Mouse (Mus musculus) liver, embryonic 16.5 days (tissue): ENCODE measurements around the gene 1700021F05Rik. TPM values are rescaled to one million over a fixed set of nuclear protein-coding genes. Genes with fewer than 3 reads are reported as not detected.
"Not testable (repeated sequence)": the region's sequence is repeated elsewhere in the genome, so short reads cannot be mapped to it uniquely, and the experiment has no call there.

ENCODE experiments used
- ATAC-seq: fragments of 200-750 bp; cut with Nextera tagmentation; 2 replicates; pipeline ENCODE4 v1.8.0; 2017; ENCODE audit warnings: low read depth, mild to moderate bottlenecking, moderate number of reproducible peaks, moderate library complexity
- H3K27ac ChIP-seq: fragments of 300-500 bp; sonication (generic); 2 replicates; pipeline ENCODE4 v1.5.1; 2014; ENCODE audit warnings: mild to moderate bottlenecking, low read length
- H3K27me3 ChIP-seq: fragments of 300-500 bp; sonication (generic); 2 replicates; pipeline ENCODE4 v1.6.1; 2014; ENCODE audit warnings: low read depth, low read length, mixed read lengths; ENCODE audit not compliant: control insufficient read depth, insufficient read depth
- H3K36me3 ChIP-seq: fragments of 300-500 bp; sonication (generic); 2 replicates; pipeline ENCODE4 v1.6.1; 2014; ENCODE audit warnings: mild to moderate bottlenecking; ENCODE audit not compliant: control insufficient read depth, insufficient read depth
- H3K4me1 ChIP-seq: fragments of 300-500 bp; sonication (generic); 2 replicates; pipeline ENCODE4 v1.6.1; 2014; ENCODE audit warnings: low read depth, low read length, mixed read lengths; ENCODE audit not compliant: control insufficient read depth
- H3K4me2 ChIP-seq: fragments of 300-500 bp; sonication (generic); 2 replicates; pipeline ENCODE4 v1.6.1; 2014; ENCODE audit warnings: low read depth, low read length, mixed read lengths
- H3K4me3 ChIP-seq: fragments of 300-500 bp; sonication (generic); 2 replicates; pipeline ENCODE4 v1.5.1; 2014; ENCODE audit warnings: low read depth, mild to moderate bottlenecking, low read length
- H3K9ac ChIP-seq: fragments of 300-500 bp; sonication (generic); 2 replicates; pipeline ENCODE4 v1.6.1; 2014; ENCODE audit warnings: low read depth, low read length
- H3K9me3 ChIP-seq: fragments of 300-500 bp; sonication (generic); replicated peaks from 2 replicates; pipeline ENCODE4 v1.6.1; 2016; ENCODE audit warnings: low read length; ENCODE audit not compliant: control insufficient read depth
- WGBS: fragments of 180-500 bp; shearing (Covaris S2); extraction: QIAGEN DNeasy Blood & Tissue Kit; methylation state at CpG from one replicate; pipeline ENCODE4 v1.1.7; 2014; ENCODE audit not compliant: insufficient replicate concordance; 5-methylcytosine and 5-hydroxymethylcytosine counted together
- polyA plus RNA-seq: library from polyadenylated mRNA; unstranded; fragments of >200 nt; fragmentation: Nextera tagmentation; extraction: Ambion mirVana; gene quantifications from 2 replicates; pipeline ENCODE4 v1.2.1, GENCODE M21; 2015

1700021F05Rik gene
- polyA plus RNA-seq, 1 experiment from 2014 or later, result 21.6 TPM

DNA sequence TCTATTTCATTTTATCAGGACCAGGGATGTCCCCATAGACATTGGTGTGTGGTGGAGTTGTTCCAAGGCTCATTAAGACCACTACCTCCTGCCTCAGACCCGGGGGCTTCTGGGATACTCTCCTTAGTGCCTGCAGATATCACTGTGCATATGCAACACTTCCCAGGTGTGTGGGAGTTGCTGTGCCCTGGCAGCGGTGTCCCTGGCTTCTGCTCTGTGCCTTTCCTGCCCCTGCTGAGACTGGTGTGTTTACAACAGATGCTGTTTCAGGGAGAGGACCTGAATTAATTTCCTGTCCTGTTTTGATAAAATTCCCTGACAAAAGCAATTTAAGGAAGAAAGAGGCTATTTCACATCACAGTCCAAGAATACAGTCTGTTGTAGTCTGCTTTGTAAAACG is 10.1 kb upstream of the 1700021F05Rik start:
- Histone ChIP-seq H3K9me3 (no peaks in the 10 kb centered on the region), H3K4me3 (no peak overlapping the region), H3K4me2 (no peak overlapping the region), H3K36me3 (no peaks in the 10 kb centered on the region), H3K27me3 (no peaks in the 10 kb centered on the region), H3K27ac (no peak overlapping the region), H3K9ac (no peak overlapping the region), H3K4me1 (no peaks in the 10 kb centered on the region)
- 32% methylated on average over 3 of the region's 3 CpGs for WGBS
- no peak for ATAC-seq

DNA sequence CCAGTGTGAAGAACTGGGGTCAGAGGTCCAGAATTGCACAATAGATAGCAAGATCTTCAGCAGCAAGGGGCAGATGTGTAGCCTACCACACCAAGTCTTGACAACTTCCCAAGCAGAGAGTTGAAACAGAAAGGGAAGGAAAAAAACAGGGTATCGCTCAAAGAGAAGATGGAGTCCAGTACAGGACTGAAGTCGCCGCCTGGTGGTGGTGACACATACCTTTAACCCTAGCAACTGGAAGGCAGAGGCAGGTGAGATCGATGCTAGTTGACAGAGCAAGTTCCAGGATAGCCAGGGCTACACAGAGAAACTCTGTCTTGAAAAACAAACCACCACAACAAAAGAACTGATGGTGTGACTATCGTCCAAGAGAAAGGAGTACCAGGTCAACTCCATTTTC is 8.6 kb upstream of the 1700021F05Rik start:
- H3K4me1 ChIP-seq, result no peaks in the 10 kb centered on the region
- 47% methylated on average over 5 of the region's 5 CpGs for WGBS
- H3K36me3 ChIP-seq, result no peaks in the 10 kb centered on the region
- ATAC-seq, result no peak
- no peaks in the 10 kb centered on the region for H3K9me3 ChIP-seq
- no peak overlapping the region for H3K4me3 ChIP-seq
- no peak overlapping the region for H3K4me2 ChIP-seq
- no peaks in the 10 kb centered on the region for H3K27me3 ChIP-seq
- no peak overlapping the region for H3K27ac ChIP-seq
- no peak overlapping the region for H3K9ac ChIP-seq

DNA sequence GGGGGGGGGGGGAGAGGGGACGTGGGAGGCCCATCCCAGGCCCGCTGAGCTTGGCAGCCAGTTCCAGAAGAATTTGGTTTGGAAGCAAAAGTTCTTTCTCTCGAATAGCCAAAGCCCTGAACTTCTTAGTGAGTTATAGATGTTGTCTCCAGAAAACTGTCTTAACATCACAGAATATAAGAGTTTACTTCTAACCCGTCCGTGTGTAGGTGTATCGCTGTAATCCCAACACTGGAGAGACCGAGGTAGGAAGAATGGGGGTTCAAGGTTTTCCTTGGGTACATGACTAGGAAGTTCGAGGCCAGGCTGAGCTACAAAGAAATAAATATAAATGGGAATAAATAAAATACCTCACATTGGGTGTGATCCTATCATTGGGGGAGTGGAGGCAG is 355 bp upstream of the 1700021F05Rik start:
- H3K4me1 ChIP-seq, result peaks cover 21% of the 10 kb centered on the region
- no peak overlapping the region for H3K27ac ChIP-seq
- no peaks in the 10 kb centered on the region for H3K27me3 ChIP-seq
- H3K4me3 ChIP-seq, result peak overlapping the region; percentile 92
- peak overlapping the region; percentile 76 for H3K4me2 ChIP-seq
- H3K9ac ChIP-seq, result no peak overlapping the region
- no peak for ATAC-seq
- WGBS, result 38% methylated on average over 7 of the region's 8 CpGs
- no peaks in the 10 kb centered on the region for H3K9me3 ChIP-seq
- H3K36me3 ChIP-seq, result no peaks in the 10 kb centered on the region

DNA sequence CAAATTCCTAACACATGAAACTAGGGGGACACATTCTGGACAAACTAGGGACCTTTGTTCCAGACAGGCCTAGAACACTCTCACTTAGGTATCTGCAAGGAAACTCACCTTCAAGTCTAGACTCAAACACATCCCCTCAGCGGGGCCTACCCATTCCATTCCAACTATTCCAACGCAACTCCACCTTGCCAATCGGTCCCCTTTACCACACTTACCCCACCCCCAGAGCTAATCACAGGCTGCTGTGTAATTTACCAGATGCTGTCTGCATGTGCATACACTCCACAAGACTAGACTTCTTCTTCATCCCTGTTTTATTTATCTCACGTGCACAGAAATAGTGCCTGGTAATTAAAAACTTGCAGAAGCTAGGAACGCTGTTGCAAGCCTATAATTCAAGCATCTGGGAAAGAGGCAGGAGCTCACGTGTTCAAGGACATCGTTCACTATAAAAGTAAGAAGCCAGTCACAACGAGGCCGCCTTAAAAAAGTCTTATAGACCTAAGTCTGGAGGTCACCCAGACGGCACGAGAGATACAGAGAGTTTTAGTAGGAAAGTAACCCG is 966 bp downstream of the 1700021F05Rik start:
- Histone ChIP-seq H3K4me3 (peak overlapping the region; percentile 92), H3K27ac (peak overlapping the region; percentile 69), H3K36me3 (no peaks in the 10 kb centered on the region), H3K27me3 (no peaks in the 10 kb centered on the region), H3K9me3 (no peaks in the 10 kb centered on the region), H3K4me1 (peaks cover 21% of the 10 kb centered on the region), H3K9ac (peak overlapping the region; percentile 92), H3K4me2 (peak overlapping the region; percentile 76)
- no peak for ATAC-seq
- WGBS, result 13% methylated on average over 12 of the region's 12 CpGs

- H3K4me2 ChIP-seq, result no peak overlapping the region
- H3K9ac ChIP-seq, result no peak overlapping the region
- H3K4me3 ChIP-seq, result no peak overlapping the region
- no peaks in the 10 kb centered on the region for H3K9me3 ChIP-seq
- no peaks in the 10 kb centered on the region for H3K36me3 ChIP-seq
- H3K27ac ChIP-seq, result no peak overlapping the region
- peaks cover 21% of the 10 kb centered on the region for H3K4me1 ChIP-seq
- 71% methylated on average over 5 of the region's 5 CpGs for WGBS
- no peak for ATAC-seq
- H3K27me3 ChIP-seq, result no peaks in the 10 kb centered on the region
Observed at GRCm38 (mm10) chr10:43538831-43539230, 2.0 kb downstream of the 1700021F05Rik start.

- H3K4me2 ChIP-seq, result no peak overlapping the region
- no peak overlapping the region for H3K27ac ChIP-seq
- no peak overlapping the region for H3K9ac ChIP-seq
- H3K9me3 ChIP-seq, result no peaks in the 10 kb centered on the region
- no peak overlapping the region for H3K4me3 ChIP-seq
- 79% methylated on average over 7 of the region's 7 CpGs for WGBS
- 0 out of 2 replicates have a peak, but pooled peaks cover under 1% of the 10 kb centered on the region for H3K36me3 ChIP-seq
- no peak for ATAC-seq
- H3K27me3 ChIP-seq, result no peaks in the 10 kb centered on the region
- peaks cover 21% of the 10 kb centered on the region for H3K4me1 ChIP-seq
Observed at GRCm38 (mm10) chr10:43537652-43538051, 3.1 kb downstream of the 1700021F05Rik start.

GRCm38 (mm10) chr10:43534382-43534781 is 6.4 kb downstream of the 1700021F05Rik start:
- WGBS, result 16% methylated on average over 1 of the region's 1 CpGs
- H3K4me3 ChIP-seq, result no peak overlapping the region
- H3K36me3 ChIP-seq, result peaks cover 12% of the 10 kb centered on the region
- no peaks in the 10 kb centered on the region for H3K27me3 ChIP-seq
- no peak for ATAC-seq
- no peaks in the 10 kb centered on the region for H3K9me3 ChIP-seq
- no peak overlapping the region for H3K27ac ChIP-seq
- H3K4me2 ChIP-seq, result no peak overlapping the region
- H3K9ac ChIP-seq, result no peak overlapping the region
- peaks cover 7% of the 10 kb centered on the region for H3K4me1 ChIP-seq

DNA sequence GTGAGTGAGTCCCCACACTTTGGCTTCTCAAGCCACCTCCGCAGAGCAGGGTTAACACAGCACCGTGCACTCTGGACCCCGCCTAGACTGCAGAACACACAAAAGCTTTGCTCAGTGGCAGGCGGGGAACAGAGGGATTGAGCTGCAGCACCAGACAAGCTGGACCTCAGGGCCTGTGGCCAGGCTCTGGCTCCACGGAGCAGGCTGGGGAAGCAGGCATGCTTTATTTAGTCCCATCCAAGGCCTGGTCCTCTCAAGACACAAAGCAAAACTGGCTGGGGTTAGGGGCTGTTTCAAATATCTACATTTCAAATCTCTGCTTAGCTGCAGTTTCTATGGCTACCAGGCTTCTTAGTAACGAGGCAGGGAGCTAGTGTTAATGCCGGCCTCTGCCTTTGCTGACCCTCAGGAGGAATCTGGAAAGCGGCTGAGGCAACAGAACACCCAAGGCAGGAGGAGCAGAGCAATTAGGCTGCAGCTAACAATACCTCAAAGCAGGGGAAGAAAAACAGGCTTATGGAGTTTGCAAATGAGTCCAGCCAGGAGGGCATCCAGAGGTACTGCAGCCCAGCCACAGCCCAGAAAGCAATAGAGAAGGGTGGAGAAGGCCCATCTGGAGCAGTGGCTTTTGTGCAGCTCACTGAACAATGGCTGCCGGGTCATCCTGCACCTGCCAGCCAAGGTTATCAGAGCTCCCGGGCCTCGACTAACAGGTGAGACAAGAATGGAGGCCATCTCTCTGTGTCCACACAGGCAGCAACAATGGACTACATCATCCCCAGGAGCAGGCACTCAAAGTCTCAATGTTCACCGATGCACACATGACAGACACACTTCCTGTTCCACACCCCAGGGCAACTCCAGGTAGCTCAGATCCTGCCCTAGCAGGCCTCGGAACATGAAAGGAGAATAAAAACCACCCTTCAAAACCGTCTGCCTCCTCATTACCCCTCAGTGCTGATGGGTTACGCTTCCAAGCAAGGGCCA is 13.2 kb downstream of the 1700021F05Rik start:
- H3K9me3 ChIP-seq, result no peaks in the 10 kb centered on the region
- H3K27me3 ChIP-seq, result no peaks in the 10 kb centered on the region
- no peak overlapping the region for H3K4me3 ChIP-seq
- WGBS, result 48% methylated on average over 15 of the region's 15 CpGs
- peaks cover 11% of the 10 kb centered on the region for H3K36me3 ChIP-seq
- peak; percentile 82 for ATAC-seq
- no peak overlapping the region for H3K4me2 ChIP-seq
- no peak overlapping the region; the same call in 1 of the 2 replicates for H3K9ac ChIP-seq
- peaks cover 7% of the 10 kb centered on the region for H3K4me1 ChIP-seq
- peak overlapping the region; percentile 33; the same call in 1 of the 2 replicates for H3K27ac ChIP-seq

- not testable (repeated sequence) for H3K4me3 ChIP-seq, ATAC-seq, H3K27ac ChIP-seq, H3K4me1 ChIP-seq, H3K9ac ChIP-seq, H3K27me3 ChIP-seq, H3K36me3 ChIP-seq, H3K4me2 ChIP-seq, H3K9me3 ChIP-seq
- WGBS, result 84% methylated on average over 10 of the region's 10 CpGs
Observed at GRCm38 (mm10) chr10:43523931-43524330, 16.9 kb downstream of the 1700021F05Rik start, which contains the start of gene Gm9803. TSS of gene Gm9803 (plus strand) at chr10:43524084.
